Mouse (Mus musculus) neural tube, embryonic 12.5 days (tissue): ENCODE measurements around the gene Inca1. TPM values are rescaled to one million over a fixed set of nuclear protein-coding genes. Genes with fewer than 3 reads are reported as not detected.

Source experiments
- ATAC-seq: fragments of 200-750 bp; cut with Nextera tagmentation; 2 replicates; pipeline ENCODE4 v1.8.0; 2017; ENCODE audit warnings: low read depth, mild to moderate bottlenecking, moderate TSS enrichment, moderate library complexity; ENCODE audit not compliant: low FRiP score
- H3K27ac ChIP-seq: fragments of 300-500 bp; sonication (generic); 2 replicates; pipeline ENCODE4 v1.5.1; 2016
- H3K27me3 ChIP-seq: fragments of 300-500 bp; sonication (generic); replicated peaks from 2 replicates; pipeline ENCODE4 v1.6.1; 2016; ENCODE audit warnings: mild to moderate bottlenecking
- H3K36me3 ChIP-seq: fragments of 300-500 bp; sonication (generic); 2 replicates; pipeline ENCODE4 v1.6.1; 2016; ENCODE audit warnings: mild to moderate bottlenecking
- H3K4me1 ChIP-seq: fragments of 300-500 bp; sonication (generic); 2 replicates; pipeline ENCODE4 v1.6.1; 2016
- H3K4me2 ChIP-seq: fragments of 300-500 bp; sonication (generic); replicated peaks from 2 replicates; pipeline ENCODE4 v1.6.1; 2016; ENCODE audit warnings: mild to moderate bottlenecking
- H3K4me3 ChIP-seq: fragments of 300-500 bp; sonication (generic); 2 replicates; pipeline ENCODE4 v1.5.1; 2016
- H3K9ac ChIP-seq: fragments of 300-500 bp; sonication (generic); 2 replicates; pipeline ENCODE4 v1.6.1; 2016; ENCODE audit warnings: mild to moderate bottlenecking
- H3K9me3 ChIP-seq: fragments of 300-500 bp; sonication (generic); 2 replicates; pipeline ENCODE4 v1.6.1; 2016; ENCODE audit warnings: mild to moderate bottlenecking
- WGBS: fragments of 180-500 bp; shearing (Covaris S2); methylation state at CpG from one replicate; pipeline ENCODE4 v1.1.7; 2016; 5-methylcytosine and 5-hydroxymethylcytosine counted together
- polyA plus RNA-seq: library from polyadenylated mRNA; unstranded; fragments of >200 nt; fragmentation: Nextera tagmentation; extraction: Ambion mirVana; gene quantifications from 2 replicates; pipeline ENCODE4 v1.2.1, GENCODE M21; 2016

Gene Inca1
- polyA plus RNA-seq, 1 experiment from 2014 or later: 0.71 TPM

- Histone ChIP-seq H3K9ac (no peak overlapping the region), H3K4me3 (no peak overlapping the region), H3K36me3 (peaks cover 53% of the 10 kb centered on the region), H3K27me3 (no peaks in the 10 kb centered on the region), H3K27ac (no peak overlapping the region), H3K4me2 (no peak overlapping the region), H3K4me1 (peaks cover 25% of the 10 kb centered on the region), H3K9me3 (no peaks in the 10 kb centered on the region)
- no peak for ATAC-seq
- 93% methylated on average over 8 of the region's 8 CpGs for WGBS
Observed at GRCm38 (mm10) chr11:70666687-70667086, 33.3 kb downstream of the Inca1 start.

DNA sequence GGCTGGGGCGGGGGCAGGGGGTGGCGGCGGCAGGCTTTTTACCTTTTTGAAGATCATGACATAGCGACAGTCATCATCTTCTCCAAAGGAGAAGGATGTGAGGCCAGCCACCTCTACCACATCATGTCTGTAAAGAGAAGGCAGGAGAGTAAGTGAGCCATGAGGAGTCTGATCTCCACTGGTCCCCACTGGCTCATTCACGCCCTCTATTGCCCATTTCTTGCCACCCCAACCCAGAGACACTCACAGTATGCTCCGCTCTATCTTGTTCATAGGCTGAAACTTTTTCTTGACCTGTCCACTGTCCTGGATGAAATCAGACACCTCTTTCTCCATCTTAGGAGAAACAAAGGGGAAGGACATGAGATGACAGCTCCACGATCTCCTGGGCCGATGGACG is 35.2 kb downstream of the Inca1 start:
- H3K27me3 ChIP-seq: no peaks in the 10 kb centered on the region
- peaks cover 56% of the 10 kb centered on the region for H3K36me3 ChIP-seq
- H3K27ac ChIP-seq: no peak overlapping the region
- ATAC-seq: no peak
- no peaks in the 10 kb centered on the region for H3K9me3 ChIP-seq
- peaks cover 9% of the 10 kb centered on the region for H3K4me1 ChIP-seq
- H3K9ac ChIP-seq: no peak overlapping the region
- no peak overlapping the region for H3K4me3 ChIP-seq
- 94% methylated on average over 9 of the region's 9 CpGs for WGBS
- no peak overlapping the region for H3K4me2 ChIP-seq

GRCm38 (mm10) chr11:70663957-70664356 is 36.0 kb downstream of the Inca1 start:
- H3K4me2 ChIP-seq: no peak overlapping the region
- peaks cover 8% of the 10 kb centered on the region for H3K4me1 ChIP-seq
- 95% methylated on average over 6 of the region's 6 CpGs for WGBS
- ATAC-seq: no peak
- H3K4me3 ChIP-seq: no peak overlapping the region
- no peak overlapping the region for H3K27ac ChIP-seq
- no peaks in the 10 kb centered on the region for H3K27me3 ChIP-seq
- peaks cover 56% of the 10 kb centered on the region for H3K36me3 ChIP-seq
- no peaks in the 10 kb centered on the region for H3K9me3 ChIP-seq
- H3K9ac ChIP-seq: no peak overlapping the region

- 92% methylated on average over 8 of the region's 8 CpGs for WGBS
- Histone ChIP-seq H3K9me3 (no peaks in the 10 kb centered on the region), H3K4me1 (peaks cover 8% of the 10 kb centered on the region), H3K27me3 (no peaks in the 10 kb centered on the region), H3K36me3 (peaks cover 56% of the 10 kb centered on the region), H3K9ac (no peak overlapping the region), H3K27ac (no peak overlapping the region), H3K4me2 (no peak overlapping the region), H3K4me3 (no peak overlapping the region)
- ATAC-seq: no peak
Observed at GRCm38 (mm10) chr11:70663101-70663500, 36.9 kb downstream of the Inca1 start.

GRCm38 (mm10) chr11:70660571-70660970 is 39.4 kb downstream of the Inca1 start:
- H3K36me3 ChIP-seq: peaks cover 42% of the 10 kb centered on the region
- no peak overlapping the region for H3K4me2 ChIP-seq
- no peak overlapping the region for H3K9ac ChIP-seq
- peaks cover 15% of the 10 kb centered on the region for H3K4me1 ChIP-seq
- H3K27ac ChIP-seq: no peak overlapping the region
- H3K4me3 ChIP-seq: no peak overlapping the region
- H3K9me3 ChIP-seq: no peaks in the 10 kb centered on the region
- no peaks in the 10 kb centered on the region for H3K27me3 ChIP-seq
- WGBS: 91% methylated on average over 8 of the region's 8 CpGs
- no peak for ATAC-seq

DNA sequence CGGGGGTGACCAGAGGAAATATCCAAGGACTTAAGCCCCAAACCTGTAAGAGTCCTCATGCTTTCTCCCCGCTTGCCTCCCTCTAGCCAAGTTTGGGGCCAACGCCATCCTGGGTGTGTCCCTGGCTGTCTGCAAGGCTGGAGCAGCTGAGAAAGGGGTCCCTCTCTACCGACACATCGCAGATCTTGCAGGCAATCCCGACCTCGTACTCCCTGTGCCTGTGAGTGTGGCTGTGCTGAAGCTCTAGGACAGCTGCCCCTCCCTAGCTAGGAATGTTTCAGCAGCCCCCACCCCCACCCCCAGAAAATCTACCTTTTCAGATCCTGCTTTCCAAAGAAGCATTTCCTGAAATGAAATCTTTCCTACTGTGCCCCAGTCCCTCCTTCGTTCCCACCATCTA is 41.0 kb downstream of the Inca1 start:
- 82% methylated on average over 8 of the region's 8 CpGs for WGBS
- Histone ChIP-seq H3K4me2 (no peak overlapping the region), H3K36me3 (peaks cover 28% of the 10 kb centered on the region), H3K27ac (no peak overlapping the region), H3K4me3 (no peak overlapping the region), H3K9ac (no peak overlapping the region), H3K9me3 (no peaks in the 10 kb centered on the region), H3K27me3 (no peaks in the 10 kb centered on the region), H3K4me1 (peaks cover 19% of the 10 kb centered on the region)
- no peak for ATAC-seq

DNA sequence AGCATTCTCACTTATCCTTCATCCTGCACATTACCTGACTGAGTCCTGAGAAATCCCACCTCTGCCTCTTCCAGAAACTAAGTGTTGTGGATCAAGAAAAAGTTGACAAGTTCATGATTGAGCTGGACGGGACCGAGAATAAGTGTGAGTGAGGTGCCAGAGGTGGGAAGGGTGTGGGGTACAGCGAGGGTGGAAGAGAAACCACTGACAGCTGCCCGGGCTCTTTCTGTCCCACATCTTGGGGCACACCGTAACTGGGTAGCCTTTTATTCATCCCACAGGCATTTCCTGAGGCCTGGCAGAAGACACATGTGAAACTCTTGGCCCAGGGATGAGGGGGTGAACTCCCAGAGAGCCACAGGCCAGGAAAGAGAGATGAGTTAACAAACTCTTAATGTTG is 41.4 kb downstream of the Inca1 start:
- H3K9ac ChIP-seq: no peak overlapping the region

DNA sequence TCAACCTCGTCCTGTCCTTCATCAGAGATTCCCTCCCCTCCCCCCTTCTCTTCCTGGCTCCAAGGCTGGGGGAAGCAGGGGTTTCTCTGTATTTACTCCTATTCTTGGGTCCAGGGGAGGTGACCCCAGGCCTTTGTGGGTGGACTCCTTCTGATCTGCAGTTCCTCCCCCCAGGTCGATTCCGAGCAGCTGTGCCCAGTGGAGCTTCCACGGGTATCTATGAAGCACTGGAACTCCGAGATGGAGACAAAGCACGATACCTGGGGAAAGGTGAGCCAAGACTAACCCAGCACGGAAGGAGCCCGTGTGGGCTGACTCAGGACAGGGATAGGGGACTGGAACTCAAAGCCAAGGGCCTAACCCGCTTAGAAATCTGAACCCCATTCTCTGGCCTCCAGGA is 42.0 kb downstream of the Inca1 start:
- Histone ChIP-seq H3K9me3 (no peaks in the 10 kb centered on the region), H3K4me1 (peaks cover 22% of the 10 kb centered on the region), H3K9ac (no peak overlapping the region), H3K4me3 (no peak overlapping the region), H3K36me3 (peaks cover 19% of the 10 kb centered on the region), H3K4me2 (no peak overlapping the region), H3K27me3 (no peaks in the 10 kb centered on the region), H3K27ac (no peak overlapping the region)
- 64% methylated on average over 9 of the region's 9 CpGs for WGBS
- ATAC-seq: no peak

More for the DNA sequence above, 41.4 kb downstream of the Inca1 start:
- no peaks in the 10 kb centered on the region for H3K9me3 ChIP-seq
- 91% methylated on average over 5 of the region's 5 CpGs for WGBS
- peaks cover 24% of the 10 kb centered on the region for H3K36me3 ChIP-seq
- H3K4me1 ChIP-seq: peaks cover 19% of the 10 kb centered on the region
- H3K27me3 ChIP-seq: no peaks in the 10 kb centered on the region
- no peak overlapping the region for H3K27ac ChIP-seq
- no peak overlapping the region for H3K4me2 ChIP-seq
- no peak overlapping the region for H3K4me3 ChIP-seq
- ATAC-seq: no peak

GRCm38 (mm10) chr11:70657573-70657972 is 42.4 kb downstream of the Inca1 start:
- Histone ChIP-seq H3K9ac (no peak overlapping the region), H3K4me3 (no peak overlapping the region), H3K9me3 (no peaks in the 10 kb centered on the region), H3K4me2 (no peak overlapping the region), H3K4me1 (peaks cover 26% of the 10 kb centered on the region), H3K36me3 (peaks cover 16% of the 10 kb centered on the region), H3K27ac (no peak overlapping the region), H3K27me3 (no peaks in the 10 kb centered on the region)
- 52% methylated on average over 6 of the region's 6 CpGs for WGBS
- no peak for ATAC-seq

GRCm38 (mm10) chr11:70656964-70657363 is 43.0 kb downstream of the Inca1 start, which contains the start of gene Eno3:
Eno3 (plus strand) TSS chr11:70657202.
- Histone ChIP-seq H3K4me2 (peak within 1 kb of the TSS; percentile 97), H3K4me1 (peaks cover 32% of the 10 kb centered on the region), H3K36me3 (peaks cover 16% of the 10 kb centered on the region), H3K27ac (peak within 1 kb of the TSS; percentile 74; the same call in 1 of the 2 replicates), H3K4me3 (peak within 1 kb of the TSS; percentile 98), H3K9ac (peak within 1 kb of the TSS; percentile 97), H3K9me3 (no peaks in the 10 kb centered on the region), H3K27me3 (no peaks in the 10 kb centered on the region)
- ATAC-seq: no peak
- WGBS: 4% methylated on average over 3 of the region's 3 CpGs

DNA sequence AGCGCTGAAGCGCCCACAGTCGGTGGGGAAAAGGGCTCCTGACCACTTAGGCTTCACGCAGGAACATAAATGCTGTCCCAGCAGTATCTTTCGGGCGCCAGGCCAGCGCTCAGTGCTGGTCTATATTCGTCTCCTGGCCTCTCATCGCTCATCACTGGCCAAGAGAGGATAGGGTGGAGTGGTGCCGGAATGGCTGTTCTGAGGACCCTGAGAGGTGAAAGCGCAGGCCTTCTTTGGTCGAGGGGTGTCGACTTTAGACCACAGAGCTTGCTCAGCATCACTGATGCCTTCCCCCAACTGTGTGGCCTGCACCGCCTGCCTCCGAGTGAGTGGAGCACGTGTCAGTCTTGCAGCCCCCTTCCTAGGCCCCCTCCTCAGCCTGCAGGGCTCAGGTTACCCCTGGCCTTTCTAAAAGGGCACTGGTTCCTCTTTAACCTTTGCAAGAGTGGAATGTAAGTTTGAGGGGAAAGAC is 43.5 kb downstream of the Inca1 start:
- no peaks in the 10 kb centered on the region for H3K9me3 ChIP-seq
- ATAC-seq: no peak
- peaks cover 17% of the 10 kb centered on the region for H3K36me3 ChIP-seq
- peak overlapping the region; percentile 98 for H3K4me3 ChIP-seq
- 4% methylated on average over 16 of the region's 16 CpGs for WGBS
- peak overlapping the region; percentile 97 for H3K4me2 ChIP-seq
- H3K27ac ChIP-seq: no peak overlapping the region
- no peaks in the 10 kb centered on the region for H3K27me3 ChIP-seq
- peak overlapping the region; percentile 97; the same call in 1 of the 2 replicates for H3K9ac ChIP-seq
- H3K4me1 ChIP-seq: peaks cover 35% of the 10 kb centered on the region

GRCm38 (mm10) chr11:70655571-70656455 is 44.1 kb downstream of the Inca1 start:
- Histone ChIP-seq H3K9me3 (no peaks in the 10 kb centered on the region), H3K27me3 (no peaks in the 10 kb centered on the region), H3K4me1 (peaks cover 38% of the 10 kb centered on the region), H3K27ac (peak overlapping the region; percentile 74), H3K9ac (peak overlapping the region; percentile 97), H3K4me2 (peak overlapping the region; percentile 97), H3K4me3 (peak overlapping the region; percentile 98), H3K36me3 (peaks cover 19% of the 10 kb centered on the region)
- peak; percentile 23; the same call in 1 of the 2 replicates for ATAC-seq
- WGBS: under 1% methylated on average over 61 of the region's 61 CpGs
